Mouse (Mus musculus) forebrain, embryonic 14.5 days (tissue): ENCODE measurements at regions not wholly inside any gene's neighbourhood (a gene's known extent, or its start where the extent isn't known, plus 50 kb on each side); places are given as distances from the start of the nearest gene placed in this dataset.

Experiments
- ATAC-seq: fragments of 200-750 bp; cut with Nextera tagmentation; 2 replicates; pipeline ENCODE4 v1.8.0; 2017; ENCODE audit warnings: mild to moderate bottlenecking, moderate library complexity
- DNase-seq: peaks from one replicate; pipeline ENCODE4 v3.0.0-alpha.2; 2015; ENCODE audit warnings: low spot score
- H3K27ac ChIP-seq: fragments of 300-500 bp; sonication (generic); 2 replicates; pipeline ENCODE4 v1.5.1; 2014; ENCODE audit warnings: low read depth, mild to moderate bottlenecking, control low read depth, low read length, moderate library complexity
- H3K27me3 ChIP-seq: fragments of 300-500 bp; sonication (generic); replicated peaks from 2 replicates; pipeline ENCODE4 v1.6.1; 2014; ENCODE audit warnings: low read length, control low read depth, mixed read lengths; ENCODE audit not compliant: control insufficient read depth, insufficient read depth
- H3K36me3 ChIP-seq: fragments of 300-500 bp; sonication (generic); 2 replicates; pipeline ENCODE4 v1.6.1; 2014; ENCODE audit warnings: low read length, control low read depth; ENCODE audit not compliant: control insufficient read depth, insufficient read depth
- H3K4me1 ChIP-seq: fragments of 300-500 bp; sonication (generic); 2 replicates; pipeline ENCODE4 v1.6.1; 2014; ENCODE audit warnings: antibody characterized with exemption, low read length, control low read depth; ENCODE audit not compliant: control insufficient read depth, insufficient read depth
- H3K4me2 ChIP-seq: fragments of 300-500 bp; sonication (generic); 2 replicates; pipeline ENCODE4 v1.6.1; 2014; ENCODE audit warnings: mild to moderate bottlenecking, control low read depth, low read length
- H3K4me3 ChIP-seq: fragments of 300-500 bp; sonication (generic); 2 replicates; pipeline ENCODE4 v1.5.1; 2014; ENCODE audit warnings: low read depth, low read length, control low read depth
- H3K9ac ChIP-seq: fragments of 300-500 bp; sonication (generic); 2 replicates; pipeline ENCODE4 v1.6.1; 2014; ENCODE audit warnings: mild to moderate bottlenecking, low read length, control low read depth, moderate library complexity
- H3K9me3 ChIP-seq: fragments of 300-500 bp; sonication (generic); replicated peaks from 2 replicates; pipeline ENCODE4 v1.6.1; 2016; ENCODE audit warnings: low read length, control low read depth, mixed read lengths; ENCODE audit not compliant: control insufficient read depth
- WGBS: fragments of 180-500 bp; shearing (Covaris S2); extraction: QIAGEN DNeasy Blood & Tissue Kit; methylation state at CpG from one replicate; pipeline ENCODE4 v1.1.7; 2014; 5-methylcytosine and 5-hydroxymethylcytosine counted together

DNA sequence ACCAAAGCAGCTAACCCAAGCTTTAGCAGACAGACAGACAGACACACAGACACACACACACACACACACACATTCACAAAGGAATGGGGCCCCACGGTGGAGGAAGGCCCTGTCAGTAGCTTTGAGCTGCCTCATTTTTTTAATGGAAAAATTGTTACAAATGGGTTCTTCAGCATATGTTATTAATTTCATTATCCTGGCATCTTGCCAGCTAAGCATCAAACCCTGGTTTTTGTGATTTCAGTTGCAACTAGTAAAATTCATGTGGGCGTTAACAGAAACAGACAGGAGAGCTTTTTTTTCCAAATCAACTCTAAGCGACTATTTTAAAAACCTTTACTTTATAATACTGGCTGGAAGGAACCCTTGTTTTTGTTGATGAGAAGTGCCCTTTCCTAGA, 138.4 kb upstream of the Eya4 start:
- H3K4me2 ChIP-seq: no peak overlapping the region
- no peaks in the 10 kb centered on the region for H3K4me1 ChIP-seq
- no peak overlapping the region for H3K9ac ChIP-seq
- WGBS: 92% methylated on average over 3 of the region's 3 CpGs
- H3K36me3 ChIP-seq: no peaks in the 10 kb centered on the region
- H3K9me3 ChIP-seq: no peaks in the 10 kb centered on the region
- H3K4me3 ChIP-seq: no peak overlapping the region
- no peak overlapping the region for H3K27ac ChIP-seq
- no peaks in the 10 kb centered on the region for H3K27me3 ChIP-seq
- DNase-seq (no peak), ATAC-seq (no peak)

DNA sequence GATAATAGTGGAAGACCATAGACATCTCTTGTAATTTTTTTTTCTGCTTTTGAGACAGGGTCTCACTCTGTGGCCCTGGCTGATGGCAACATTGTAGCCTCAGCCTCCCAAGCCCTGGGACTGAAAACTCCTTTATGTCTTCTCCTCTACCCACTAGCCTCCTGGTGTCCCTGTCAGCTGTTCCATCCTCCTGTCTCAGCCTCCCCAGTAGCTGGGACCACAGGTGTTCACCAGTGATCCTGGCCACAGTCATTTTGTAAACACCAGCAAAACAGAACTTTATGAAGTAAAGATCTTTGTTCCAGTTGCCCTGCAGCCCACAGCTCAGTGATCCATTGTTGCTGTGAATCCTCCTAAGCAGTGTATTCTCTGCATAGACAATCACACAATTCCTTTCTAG, 129.9 kb upstream of the Eya4 start:
- Histone ChIP-seq H3K27ac (no peak overlapping the region), H3K27me3 (no peaks in the 10 kb centered on the region), H3K4me2 (no peak overlapping the region), H3K9ac (no peak overlapping the region), H3K9me3 (no peaks in the 10 kb centered on the region), H3K4me1 (no peaks in the 10 kb centered on the region), H3K4me3 (no peak overlapping the region), H3K36me3 (no peaks in the 10 kb centered on the region)
- no peak for DNase-seq
- ATAC-seq: no peak

DNA sequence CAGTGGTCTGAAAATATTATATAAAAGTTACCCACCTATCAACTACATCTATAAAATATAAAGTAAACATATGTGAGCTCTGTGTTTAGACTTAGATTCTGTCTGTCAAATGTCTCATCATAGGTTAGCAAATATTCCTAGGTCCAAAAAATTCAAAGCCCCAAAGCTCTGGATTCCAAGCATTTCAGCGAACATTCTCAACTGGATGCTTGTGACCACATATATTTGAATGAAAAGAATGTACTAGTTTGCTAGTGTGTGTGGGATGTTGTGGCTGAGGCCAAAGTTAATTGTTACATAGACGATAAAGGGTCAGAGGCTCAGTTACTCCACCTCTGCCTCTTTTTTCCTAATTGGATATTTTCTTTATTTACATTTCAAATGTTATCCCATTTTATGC, 128.3 kb upstream of the Eya4 start:
- H3K4me3 ChIP-seq: no peak overlapping the region
- no peak overlapping the region for H3K4me2 ChIP-seq
- ATAC-seq: no peak
- no peaks in the 10 kb centered on the region for H3K4me1 ChIP-seq
- no peak overlapping the region for H3K9ac ChIP-seq
- 89% methylated on average over 2 of the region's 2 CpGs for WGBS
- no peak for DNase-seq
- no peaks in the 10 kb centered on the region for H3K36me3 ChIP-seq
- no peaks in the 10 kb centered on the region for H3K9me3 ChIP-seq
- no peak overlapping the region for H3K27ac ChIP-seq
- H3K27me3 ChIP-seq: no peaks in the 10 kb centered on the region

DNA sequence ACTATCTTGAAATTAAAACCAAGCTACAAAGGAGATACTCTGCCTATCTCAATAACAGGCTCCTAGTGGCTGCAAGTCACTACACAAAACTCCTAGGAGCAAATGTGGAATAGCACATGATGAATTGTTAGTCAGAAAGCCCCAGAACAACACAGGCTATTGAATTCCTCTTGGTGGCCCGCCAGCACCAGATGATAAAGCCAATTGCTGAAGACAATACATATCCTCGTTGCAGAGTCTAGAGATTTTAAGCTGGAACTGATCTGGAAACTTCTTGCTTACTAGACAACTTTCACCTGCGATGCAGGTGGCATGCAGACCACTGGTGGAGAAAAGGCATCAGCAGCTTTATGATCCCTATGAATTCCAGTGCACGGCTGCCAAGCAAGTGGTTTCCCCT, 126.5 kb upstream of the Eya4 start:
- no peaks in the 10 kb centered on the region for H3K4me1 ChIP-seq
- H3K9me3 ChIP-seq: no peaks in the 10 kb centered on the region
- ATAC-seq: no peak
- no peaks in the 10 kb centered on the region for H3K27me3 ChIP-seq
- DNase-seq: no peak
- 76% methylated on average over 4 of the region's 4 CpGs for WGBS
- no peak overlapping the region for H3K27ac ChIP-seq
- H3K4me2 ChIP-seq: no peak overlapping the region
- no peaks in the 10 kb centered on the region for H3K36me3 ChIP-seq
- no peak overlapping the region for H3K4me3 ChIP-seq
- H3K9ac ChIP-seq: no peak overlapping the region

DNA sequence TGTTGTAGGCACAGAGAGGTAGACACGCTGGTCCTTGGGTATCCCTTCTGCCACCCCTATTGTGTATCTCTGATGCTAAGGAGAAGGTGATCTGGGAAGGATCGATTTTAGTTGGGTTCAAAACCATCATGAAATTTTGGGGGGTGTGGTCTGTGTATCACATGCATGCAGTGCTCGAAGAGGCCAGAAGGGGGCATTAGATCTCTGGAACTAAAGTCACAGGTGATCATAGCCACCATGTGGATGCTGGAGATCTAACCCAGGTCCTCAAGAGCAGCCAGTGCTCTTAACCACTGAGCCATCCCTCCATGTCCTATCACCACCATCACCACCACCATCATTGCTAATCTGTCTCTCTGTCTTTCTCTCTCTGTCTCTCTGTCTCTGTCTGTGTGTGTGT, 100.4 kb upstream of the Eya4 start:
- no peak overlapping the region for H3K4me3 ChIP-seq
- WGBS: 95% methylated on average over 3 of the region's 3 CpGs
- no peak overlapping the region for H3K9ac ChIP-seq
- H3K4me2 ChIP-seq: no peak overlapping the region
- H3K27ac ChIP-seq: no peak overlapping the region
- ATAC-seq (no peak), DNase-seq (no peak)
- H3K36me3 ChIP-seq: no peaks in the 10 kb centered on the region
- H3K9me3 ChIP-seq: no peaks in the 10 kb centered on the region
- H3K4me1 ChIP-seq: peaks cover 3% of the 10 kb centered on the region; the same call in 1 of the 2 replicates
- H3K27me3 ChIP-seq: no peaks in the 10 kb centered on the region

DNA sequence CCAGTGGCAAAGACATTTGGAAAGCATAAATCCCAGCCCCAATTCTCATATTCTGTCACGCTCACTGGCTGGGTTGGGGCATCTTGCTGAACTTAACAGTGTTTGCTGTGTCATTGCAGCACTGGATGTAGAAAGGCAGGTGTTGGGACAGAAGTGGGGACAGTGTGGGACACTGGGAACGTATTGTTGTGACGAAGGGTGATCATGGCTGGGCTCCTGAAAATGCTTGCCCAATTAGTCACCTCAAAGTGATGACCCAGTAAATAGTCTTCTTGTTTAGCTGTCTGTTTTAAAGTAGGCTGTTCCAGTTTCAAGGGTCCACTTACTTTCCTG, 100.0 kb upstream of the Eya4 start:
- ATAC-seq (no peak), DNase-seq (no peak)
- no peak overlapping the region for H3K9ac ChIP-seq
- no peaks in the 10 kb centered on the region for H3K9me3 ChIP-seq
- H3K27me3 ChIP-seq: no peaks in the 10 kb centered on the region
- H3K27ac ChIP-seq: no peak overlapping the region
- 92% methylated on average over 3 of the region's 3 CpGs for WGBS
- no peak overlapping the region for H3K4me2 ChIP-seq
- no peak overlapping the region for H3K4me3 ChIP-seq
- H3K36me3 ChIP-seq: no peaks in the 10 kb centered on the region
- peaks cover 3% of the 10 kb centered on the region; the same call in 1 of the 2 replicates for H3K4me1 ChIP-seq

DNA sequence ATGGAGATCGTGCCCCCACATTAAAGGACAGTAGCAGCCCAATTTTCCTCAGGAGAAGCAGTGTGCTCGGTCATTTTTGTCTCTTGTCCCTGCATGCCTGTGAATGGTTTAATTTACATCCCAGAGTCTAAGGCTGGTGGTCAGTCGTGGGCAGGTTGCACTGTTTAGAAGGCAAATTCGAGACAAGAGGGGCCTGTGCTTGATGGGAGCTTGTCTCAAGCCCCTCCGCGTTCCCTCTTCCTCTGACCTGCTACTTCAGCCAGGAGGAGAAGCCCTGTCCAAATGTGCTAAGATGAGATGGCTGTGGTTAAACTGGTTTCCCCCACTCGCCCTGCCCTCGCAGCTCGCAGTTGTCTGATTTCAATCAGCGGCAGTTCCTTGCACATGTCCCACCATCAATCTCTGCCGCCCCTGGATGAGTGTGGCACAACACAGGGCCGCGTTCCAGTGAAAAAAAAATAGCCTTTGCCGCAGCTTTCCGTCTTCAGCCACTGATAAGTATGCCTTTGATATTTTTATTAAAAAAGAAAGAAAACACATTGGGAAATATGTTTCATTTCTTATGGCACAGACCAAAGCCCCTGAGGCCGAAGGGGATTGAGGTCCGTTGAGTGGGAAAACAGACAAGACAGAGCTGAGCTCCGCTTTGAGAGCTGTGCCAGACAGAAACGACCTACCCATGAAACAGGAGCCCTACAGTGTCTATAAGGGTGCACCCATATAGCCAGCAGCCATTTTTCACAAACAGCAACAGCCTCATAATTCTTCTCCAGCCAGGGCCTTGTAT, 99.5 kb upstream of the Eya4 start:
- Histone ChIP-seq H3K9ac (no peak overlapping the region), H3K4me1 (peaks cover 3% of the 10 kb centered on the region; the same call in 1 of the 2 replicates), H3K27ac (no peak overlapping the region), H3K36me3 (no peaks in the 10 kb centered on the region), H3K4me2 (peak overlapping the region; percentile 34; the same call in 1 of the 2 replicates), H3K27me3 (no peaks in the 10 kb centered on the region), H3K4me3 (no peak overlapping the region), H3K9me3 (no peaks in the 10 kb centered on the region)
- DNase-seq: no peak
- ATAC-seq: 0 out of 2 replicates have a peak, but pooled peaks have one; percentile 10
- WGBS: 83% methylated on average over 19 of the region's 19 CpGs

DNA sequence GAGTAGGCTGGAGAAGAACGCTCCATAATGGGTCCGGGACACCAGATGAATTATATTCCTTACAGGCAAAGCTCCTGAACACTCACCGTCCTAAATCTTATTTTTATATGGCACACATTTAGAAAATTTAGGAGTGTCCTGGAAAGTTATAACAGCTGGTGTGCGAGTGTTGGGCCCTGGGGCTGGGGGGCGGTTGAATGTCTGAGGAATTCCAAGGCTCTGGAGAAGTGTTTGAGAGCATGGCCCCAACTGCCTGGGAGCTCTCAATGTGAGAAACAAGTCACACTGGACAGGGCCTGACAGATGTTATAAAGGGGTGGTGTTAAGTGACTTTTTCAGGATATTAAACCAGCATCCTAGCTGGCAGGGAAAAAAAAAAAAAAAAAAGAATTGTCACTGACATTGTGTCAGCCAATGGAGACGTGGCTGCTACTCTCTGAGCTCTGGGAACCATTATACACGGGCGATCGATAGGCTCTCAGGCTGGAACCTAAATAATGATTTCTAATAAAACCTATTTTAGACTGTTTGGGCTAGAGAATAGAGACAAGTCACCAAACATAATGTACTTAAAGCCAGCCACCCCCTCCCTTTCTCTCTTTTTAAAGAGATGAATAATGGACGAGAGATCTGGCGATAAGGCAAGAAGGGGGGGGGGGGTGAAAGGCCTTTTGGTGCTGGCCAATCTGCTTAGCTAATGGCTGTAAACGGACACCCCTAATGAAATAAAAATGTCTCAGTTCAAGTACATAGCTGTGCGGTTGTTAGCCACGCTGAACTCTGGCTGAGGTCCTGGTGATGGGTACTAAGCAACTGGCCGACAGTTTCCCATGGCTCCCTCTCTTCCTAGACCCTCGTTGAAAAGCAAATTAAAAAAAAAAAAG, 98.6 kb upstream of the Eya4 start:
- H3K9ac ChIP-seq: peak overlapping the region; percentile 35; the same call in 1 of the 2 replicates
- 38% methylated on average over 16 of the region's 16 CpGs for WGBS
- H3K27me3 ChIP-seq: no peaks in the 10 kb centered on the region
- no peaks in the 10 kb centered on the region for H3K36me3 ChIP-seq
- DNase-seq (peak; percentile 27), ATAC-seq (peak; percentile 71)
- peak overlapping the region; percentile 34 for H3K4me2 ChIP-seq
- no peaks in the 10 kb centered on the region for H3K9me3 ChIP-seq
- H3K4me1 ChIP-seq: peaks cover 3% of the 10 kb centered on the region; the same call in 1 of the 2 replicates
- no peak overlapping the region for H3K27ac ChIP-seq
- H3K4me3 ChIP-seq: peak overlapping the region; percentile 11

DNA sequence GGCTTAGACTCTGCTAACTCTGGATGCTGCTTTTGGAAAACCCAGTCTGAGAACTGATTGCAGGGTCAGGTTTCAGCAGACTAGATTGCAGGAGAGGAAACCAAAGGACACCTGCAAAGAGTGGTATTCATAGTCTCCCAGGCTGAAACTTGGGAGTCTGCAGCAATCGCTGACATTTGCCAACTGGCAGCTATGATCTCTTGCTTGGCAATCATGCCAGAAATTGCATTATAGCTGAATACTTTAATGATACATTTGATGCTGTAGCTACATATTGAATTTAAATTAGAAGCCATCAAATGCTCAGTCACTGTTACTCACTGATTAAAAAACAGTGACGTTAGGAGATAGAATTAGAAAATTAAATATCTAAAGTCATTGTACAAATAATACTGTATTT, 79.8 kb upstream of the Eya4 start:
- no peak overlapping the region for H3K4me2 ChIP-seq
- 48% methylated on average over 2 of the region's 2 CpGs for WGBS
- H3K4me1 ChIP-seq: no peaks in the 10 kb centered on the region
- H3K27ac ChIP-seq: no peak overlapping the region
- H3K9me3 ChIP-seq: no peaks in the 10 kb centered on the region
- DNase-seq (peak; percentile 63), ATAC-seq (0 out of 2 replicates have a peak, but pooled peaks have one; percentile 26)
- no peak overlapping the region for H3K4me3 ChIP-seq
- H3K9ac ChIP-seq: no peak overlapping the region
- no peaks in the 10 kb centered on the region for H3K27me3 ChIP-seq
- H3K36me3 ChIP-seq: no peaks in the 10 kb centered on the region
